Mouse (Mus musculus): ENCODE results near the gene Slc5a9. TPM values are rescaled to one million over a fixed set of nuclear protein-coding genes. Genes with fewer than 3 reads are reported as not detected.
"Not testable (repeated sequence)": the region's sequence is repeated elsewhere in the genome, so short reads cannot be mapped to it uniquely, and the experiment has no call there.

Gene Slc5a9
- total RNA-seq (2021): not detected
- long read RNA-seq, experiment 1: 0 reads
- long read RNA-seq, experiment 2: 0 reads

DNA sequence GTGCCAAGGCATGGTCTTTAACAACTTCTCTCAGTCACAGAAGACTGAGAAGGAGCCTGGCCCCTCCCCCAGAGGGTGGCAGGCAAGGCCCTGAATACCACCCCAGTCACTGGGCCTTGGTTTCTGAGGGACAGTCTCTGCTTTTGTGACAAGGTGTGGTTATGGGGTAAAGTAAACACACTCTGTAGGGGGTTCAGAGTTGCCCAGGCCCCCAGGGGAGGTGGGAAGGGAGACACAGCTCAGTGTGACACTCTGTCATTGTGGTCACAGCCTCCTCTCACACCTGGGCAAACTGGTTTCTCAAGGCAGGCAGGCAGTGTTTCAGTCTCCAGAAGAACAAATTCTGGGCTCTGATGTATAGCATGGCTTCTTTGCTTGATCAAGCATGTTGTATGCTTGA, at the start of gene Slc5a9:
Gene Slc5a9, minus strand, starts transcription at position 144 of the 400 bp plus-strand sequence.
- no peak for DNase-seq (ENCODE audit: low spot score in 2 of 2)

DNA sequence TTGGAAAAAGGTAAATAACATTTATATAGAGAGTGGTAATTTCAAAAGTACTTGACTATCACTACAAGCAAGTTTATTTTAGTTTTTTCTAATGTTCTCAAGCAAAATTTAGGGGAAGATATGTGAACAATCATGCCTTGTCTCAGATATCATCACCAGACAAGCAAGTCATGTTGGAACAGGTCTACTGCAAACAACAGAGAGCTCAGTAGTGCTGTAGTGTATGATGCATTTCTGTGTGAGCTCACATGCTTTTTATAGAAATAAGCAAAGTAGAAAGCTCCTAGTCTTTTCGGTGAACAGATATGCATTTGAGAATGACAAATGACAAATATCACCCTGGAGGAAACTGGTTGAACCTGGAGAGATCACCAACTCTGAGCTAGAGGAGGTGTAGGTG, 16.4 kb upstream of the Slc5a9 start, which contains the start of gene Skint8:
Gene Skint8, plus strand, starts transcription at position 301 of the 400 bp plus-strand sequence.
- no peak for DNase-seq (ENCODE audit: low spot score in 2 of 2)

- no peak for DNase-seq (ENCODE audit: low spot score in 2 of 2)
Observed at GRCm38 (mm10) chr4:111907926-111908325, 5.2 kb upstream of the Slc5a9 start.

- no peak for DNase-seq (ENCODE audit: low spot score in 2 of 2)
Observed at GRCm38 (mm10) chr4:111901473-111901872, 1.2 kb downstream of the Slc5a9 start.

DNA sequence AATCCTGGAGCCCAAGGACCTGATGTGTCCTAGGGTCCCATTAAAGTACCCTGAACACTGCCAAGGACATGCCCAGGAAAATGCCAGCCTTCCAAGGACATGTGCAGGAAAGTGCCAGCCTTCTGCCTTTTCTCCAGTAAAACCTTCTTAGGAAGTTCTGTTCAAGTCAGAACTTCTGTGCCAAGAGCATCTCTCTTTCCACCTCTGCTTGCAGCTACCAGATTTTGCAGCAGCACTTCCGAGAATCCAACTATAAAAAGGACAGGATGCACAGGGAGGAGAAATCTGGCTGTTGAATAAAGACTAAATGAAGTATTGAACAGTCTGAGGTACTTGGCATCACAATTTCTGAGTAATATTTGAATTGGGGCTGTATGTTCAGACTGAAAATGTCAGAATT, 2.2 kb downstream of the Slc5a9 start:
- DNase-seq (ENCODE audit: low spot score in 2 of 2): not testable (repeated sequence)

- no peak for DNase-seq (ENCODE audit: low spot score in 2 of 2)
Observed at GRCm38 (mm10) chr4:111898566-111898965, 4.2 kb downstream of the Slc5a9 start.

- DNase-seq (ENCODE audit: low spot score in 2 of 2): no peak
Observed at GRCm38 (mm10) chr4:111897755-111898154, 5.0 kb downstream of the Slc5a9 start.

- no peak for DNase-seq (ENCODE audit: low spot score in 2 of 2)
Observed at GRCm38 (mm10) chr4:111892138-111892537, 10.6 kb downstream of the Slc5a9 start.

- DNase-seq (ENCODE audit: low spot score in 2 of 2): peak; percentile 70 to 79
Observed at GRCm38 (mm10) chr4:111886607-111887006, 16.1 kb downstream of the Slc5a9 start.

- peak; percentile 57 to 69 for DNase-seq (ENCODE audit: low spot score in 2 of 2)
Observed at GRCm38 (mm10) chr4:111886018-111886417, 16.7 kb downstream of the Slc5a9 start.

DNA sequence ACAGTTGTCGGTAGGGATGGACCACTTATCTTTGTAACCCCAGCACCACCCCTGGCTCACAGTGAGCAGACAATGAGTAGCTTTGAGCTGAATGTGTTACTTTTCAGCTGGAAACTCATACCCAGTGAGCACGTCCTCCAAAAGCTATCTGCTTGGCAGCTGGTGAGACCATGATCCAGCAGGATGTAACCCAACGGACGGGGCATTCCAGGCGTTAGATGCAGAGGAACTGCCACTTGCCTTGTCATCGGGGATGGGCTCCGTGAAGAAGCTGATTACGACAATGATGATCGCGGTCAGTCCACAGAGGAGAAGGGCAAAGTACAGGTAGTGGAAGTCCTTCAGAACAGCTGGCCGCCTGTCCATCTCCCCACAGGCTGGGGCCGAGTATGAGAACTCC, 19.2 kb downstream of the Slc5a9 start:
- no peak for DNase-seq (ENCODE audit: low spot score in 2 of 2)

- DNase-seq (ENCODE audit: low spot score in 2 of 2): no peak
Observed at GRCm38 (mm10) chr4:111880112-111880875, 22.4 kb downstream of the Slc5a9 start.

- DNase-seq (ENCODE audit: low spot score in 2 of 2): no peak
Observed at GRCm38 (mm10) chr4:111867743-111868401, 34.8 kb downstream of the Slc5a9 start.

- DNase-seq (ENCODE audit: low spot score in 2 of 2): no peak
Observed at GRCm38 (mm10) chr4:111866701-111867100, 36.0 kb downstream of the Slc5a9 start.

DNA sequence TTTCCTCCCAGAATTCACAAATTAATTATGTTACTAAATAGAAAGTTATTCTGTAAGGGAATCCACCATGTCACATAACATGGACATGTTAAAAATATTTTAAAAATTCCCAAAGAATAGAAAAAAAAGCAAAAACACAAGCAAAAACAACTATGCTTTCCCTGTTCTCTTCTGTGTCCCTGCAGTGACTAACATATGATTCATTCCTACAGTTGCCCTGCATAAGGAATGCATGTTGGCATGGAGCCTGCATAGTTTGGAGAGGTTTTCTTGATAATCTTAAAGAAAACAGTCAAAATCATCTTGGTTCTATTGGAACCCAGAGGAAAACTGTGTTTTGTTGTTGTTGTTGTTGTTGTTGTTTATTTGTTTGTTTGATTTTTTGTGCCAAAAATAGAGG, 50.1 kb downstream of the Slc5a9 start:
- DNase-seq (ENCODE audit: low spot score in 2 of 2): no peak

- DNase-seq (ENCODE audit: low spot score in 2 of 2): no peak
Observed at GRCm38 (mm10) chr4:111838882-111839281, 63.8 kb downstream of the Slc5a9 start.

Other genes starting within 250 kb of the Slc5a9 start
- 1 to 10 TPM; 7.3 to 9.8 TPM for gene Spata6, start 182.9 kb downstream of the Slc5a9 start, total RNA-seq (2021)
- gene Skint8, start 16.5 kb upstream of the Slc5a9 start, total RNA-seq (2021): not detected
- gene Skint7, start 70.0 kb upstream of the Slc5a9 start, total RNA-seq (2021): not detected
- gene Skint1, start 103.4 kb upstream of the Slc5a9 start, total RNA-seq (2021): not detected
- gene Skint4, start 169.1 kb upstream of the Slc5a9 start, total RNA-seq (2021): not detected